Mouse (Mus musculus) hindbrain, embryonic 15.5 days (tissue): ENCODE data around the gene Apon. TPM values are rescaled to one million over a fixed set of nuclear protein-coding genes. Genes with fewer than 3 reads are reported as not detected.
"Not testable (repeated sequence)": the region's sequence is repeated elsewhere in the genome, so short reads cannot be mapped to it uniquely, and the experiment has no call there.

ENCODE experiments used
- ATAC-seq: fragments of 200-750 bp; cut with Nextera tagmentation; 2 replicates; pipeline ENCODE4 v1.8.0; 2017; ENCODE audit warnings: low read depth, moderate number of reproducible peaks, moderate TSS enrichment; ENCODE audit not compliant: low FRiP score
- H3K27ac ChIP-seq: fragments of 300-500 bp; sonication (generic); replicated peaks from 2 replicates; pipeline ENCODE4 v1.5.1; 2015; ENCODE audit warnings: mild to moderate bottlenecking, inconsistent platforms
- H3K27me3 ChIP-seq: fragments of 300-500 bp; sonication (generic); 2 replicates; pipeline ENCODE4 v1.6.1; 2015; ENCODE audit warnings: control low read depth, inconsistent platforms
- H3K36me3 ChIP-seq: fragments of 300-500 bp; sonication (generic); 2 replicates; pipeline ENCODE4 v1.6.1; 2015; ENCODE audit warnings: control low read depth, inconsistent platforms
- H3K4me1 ChIP-seq: fragments of 300-500 bp; sonication (generic); replicated peaks from 2 replicates; pipeline ENCODE4 v1.6.1; 2015; ENCODE audit warnings: control low read depth, inconsistent platforms
- H3K4me2 ChIP-seq: fragments of 300-500 bp; sonication (generic); 2 replicates; pipeline ENCODE4 v1.6.1; 2015; ENCODE audit warnings: moderate library complexity, mild to moderate bottlenecking, inconsistent platforms
- H3K4me3 ChIP-seq: fragments of 300-500 bp; sonication (generic); 2 replicates; pipeline ENCODE4 v1.5.1; 2015; ENCODE audit warnings: mild to moderate bottlenecking, inconsistent platforms
- H3K9ac ChIP-seq: fragments of 300-500 bp; sonication (generic); 2 replicates; pipeline ENCODE4 v1.6.1; 2015; ENCODE audit warnings: inconsistent platforms
- H3K9me3 ChIP-seq: fragments of 300-500 bp; sonication (generic); 2 replicates; pipeline ENCODE4 v1.6.1; 2016; ENCODE audit warnings: control low read depth, inconsistent platforms
- WGBS: fragments of 180-500 bp; shearing (Covaris S2); methylation state at CpG from one replicate; pipeline ENCODE4 v1.1.7; 2015; 5-methylcytosine and 5-hydroxymethylcytosine counted together
- polyA plus RNA-seq: library from polyadenylated mRNA; unstranded; fragments of >200 nt; fragmentation: Nextera tagmentation; extraction: Ambion mirVana; gene quantifications from 2 replicates; pipeline ENCODE4 v1.2.1, GENCODE M21; 2015

Gene Apon
- polyA plus RNA-seq, 1 experiment from 2014 or later: 0.14 TPM

DNA sequence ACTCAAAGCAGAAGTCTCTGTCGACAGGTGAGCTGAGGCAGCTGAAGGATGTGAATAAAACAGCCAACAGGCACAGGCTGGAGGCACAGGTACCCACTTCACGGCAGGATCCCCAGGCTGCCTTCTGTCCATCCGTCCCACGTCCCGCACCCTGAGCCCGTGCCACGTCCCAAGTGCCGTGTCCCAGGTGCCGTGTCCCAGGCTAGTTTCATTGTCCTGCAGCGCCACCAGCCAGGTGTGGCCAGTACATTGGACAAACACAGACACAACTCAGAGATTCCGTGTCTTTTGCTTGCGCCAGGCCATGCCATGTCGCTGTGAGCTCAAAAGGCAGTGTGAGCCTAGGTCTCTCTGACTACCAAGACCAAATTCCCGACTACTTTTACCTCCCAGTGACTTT, 27.8 kb downstream of the Apon start:
- Histone ChIP-seq H3K27ac (no peak overlapping the region), H3K4me1 (no peaks in the 10 kb centered on the region), H3K27me3 (no peaks in the 10 kb centered on the region), H3K4me2 (no peak overlapping the region), H3K36me3 (peaks cover 53% of the 10 kb centered on the region), H3K9me3 (no peaks in the 10 kb centered on the region), H3K4me3 (no peak overlapping the region), H3K9ac (no peak overlapping the region)
- WGBS: 96% methylated on average over 14 of the region's 14 CpGs
- ATAC-seq: no peak

DNA sequence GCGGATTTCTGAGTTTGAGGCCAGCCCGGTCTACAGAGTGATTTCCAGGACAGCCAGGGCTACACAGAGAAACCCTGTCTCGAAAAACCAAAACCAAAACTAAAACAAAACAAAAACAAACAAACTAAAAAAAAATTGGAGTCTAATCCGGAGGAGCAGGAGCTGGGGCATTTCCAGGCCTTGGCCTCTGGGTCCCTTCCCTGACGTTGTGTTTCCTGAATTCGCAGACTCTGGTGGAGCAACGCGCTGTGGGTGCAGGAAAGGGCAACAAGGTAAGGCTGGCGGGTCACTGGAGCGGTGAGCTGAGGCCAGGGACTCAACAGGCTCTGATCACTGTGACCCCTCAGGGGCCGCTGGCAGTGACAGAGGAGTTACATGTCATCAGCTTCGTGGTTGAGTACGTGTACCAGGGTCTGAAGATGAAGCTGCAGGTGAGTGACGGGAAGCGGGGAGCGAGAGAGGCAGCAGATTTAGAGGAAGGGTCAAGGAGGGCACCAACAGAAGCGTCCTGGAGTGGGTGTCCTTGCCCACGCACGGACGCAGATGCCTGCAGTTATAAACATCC, 29.1 kb downstream of the Apon start:
- no peaks in the 10 kb centered on the region for H3K9me3 ChIP-seq
- WGBS: 88% methylated on average over 20 of the region's 20 CpGs
- no peak overlapping the region for H3K9ac ChIP-seq
- H3K4me1 ChIP-seq: no peaks in the 10 kb centered on the region
- H3K4me3 ChIP-seq: no peak overlapping the region
- H3K36me3 ChIP-seq: peaks cover 48% of the 10 kb centered on the region
- no peak overlapping the region for H3K27ac ChIP-seq
- H3K4me2 ChIP-seq: no peak overlapping the region
- ATAC-seq: no peak
- H3K27me3 ChIP-seq: no peaks in the 10 kb centered on the region

DNA sequence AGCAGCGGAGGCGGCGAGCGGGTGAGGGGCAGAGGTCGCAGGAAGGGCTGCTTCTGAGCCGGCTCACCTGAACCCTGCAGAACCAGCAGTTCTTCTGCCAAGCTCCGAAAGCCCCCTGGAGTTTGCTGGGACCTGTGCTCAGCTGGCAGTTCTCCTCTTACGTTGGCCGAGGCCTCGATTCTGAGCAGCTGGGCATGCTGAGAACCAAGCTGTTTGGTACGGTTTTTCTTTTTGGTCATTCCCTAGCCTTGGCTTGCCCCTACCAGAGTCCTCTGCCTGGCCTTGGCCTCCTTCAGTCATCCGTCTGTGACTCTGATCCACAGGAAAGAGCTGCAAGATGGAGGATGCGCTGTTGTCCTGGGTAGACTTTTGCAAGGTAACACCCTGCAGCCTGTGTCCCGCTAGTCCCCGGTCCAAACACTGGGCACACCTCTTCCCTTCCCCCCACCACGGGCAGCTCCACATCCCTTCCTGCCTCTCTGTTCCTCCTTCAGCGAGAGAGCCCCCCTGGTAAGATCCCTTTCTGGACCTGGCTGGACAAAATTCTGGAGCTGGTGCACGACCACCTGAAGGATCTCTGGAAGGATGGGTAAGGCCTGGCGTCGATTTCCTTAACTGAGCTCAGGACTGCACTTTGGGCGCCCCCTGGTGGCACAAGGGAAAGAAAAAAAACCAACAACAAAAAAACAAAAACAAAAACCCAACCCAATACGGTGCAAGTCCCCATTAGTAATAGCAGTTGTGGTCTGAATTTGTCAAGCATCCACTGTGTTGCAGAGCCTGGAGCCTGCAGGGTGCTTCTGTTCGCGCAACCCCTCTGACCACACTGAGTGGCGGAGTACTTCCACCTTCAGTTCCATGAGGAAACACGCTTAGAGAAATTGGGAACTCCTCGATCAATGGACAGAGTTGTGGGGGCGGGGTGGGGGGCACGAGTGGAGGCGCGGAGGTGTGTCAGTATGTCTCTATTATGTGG, 30.0 kb downstream of the Apon start:
- no peaks in the 10 kb centered on the region for H3K9me3 ChIP-seq
- peaks cover 44% of the 10 kb centered on the region for H3K36me3 ChIP-seq
- no peak overlapping the region for H3K4me2 ChIP-seq
- H3K27me3 ChIP-seq: no peaks in the 10 kb centered on the region
- ATAC-seq: peak; percentile 47; the same call in 1 of the 2 replicates
- 63% methylated on average over 31 of the region's 31 CpGs for WGBS
- H3K9ac ChIP-seq: no peak overlapping the region
- H3K4me1 ChIP-seq: no peaks in the 10 kb centered on the region
- 0 out of 2 replicates have a peak overlapping the region, but pooled peaks have one; percentile 42 for H3K27ac ChIP-seq
- no peak overlapping the region for H3K4me3 ChIP-seq

DNA sequence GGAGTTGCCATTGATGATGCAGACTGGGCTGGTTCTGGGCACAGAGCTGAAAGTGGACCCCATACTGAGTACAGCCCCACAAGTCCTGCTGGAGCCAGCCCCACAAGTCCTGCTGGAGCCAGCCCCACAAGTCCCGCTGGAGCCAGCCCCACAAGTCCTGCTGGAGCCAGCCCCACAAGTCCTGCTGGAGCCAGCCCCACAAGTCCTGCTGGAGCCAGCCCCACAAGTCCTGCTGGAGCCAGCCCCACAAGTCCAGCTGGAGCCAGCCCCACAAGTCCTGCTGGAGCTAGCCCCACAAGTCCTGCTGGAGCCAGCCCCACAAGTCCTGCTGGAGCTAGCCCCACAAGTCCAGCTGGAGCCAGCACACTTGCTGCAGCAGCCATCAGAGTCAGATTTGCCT, 36.7 kb downstream of the Apon start:
- peaks cover 30% of the 10 kb centered on the region for H3K36me3 ChIP-seq
- 86% methylated on average over 1 of the region's 1 CpGs for WGBS

DNA sequence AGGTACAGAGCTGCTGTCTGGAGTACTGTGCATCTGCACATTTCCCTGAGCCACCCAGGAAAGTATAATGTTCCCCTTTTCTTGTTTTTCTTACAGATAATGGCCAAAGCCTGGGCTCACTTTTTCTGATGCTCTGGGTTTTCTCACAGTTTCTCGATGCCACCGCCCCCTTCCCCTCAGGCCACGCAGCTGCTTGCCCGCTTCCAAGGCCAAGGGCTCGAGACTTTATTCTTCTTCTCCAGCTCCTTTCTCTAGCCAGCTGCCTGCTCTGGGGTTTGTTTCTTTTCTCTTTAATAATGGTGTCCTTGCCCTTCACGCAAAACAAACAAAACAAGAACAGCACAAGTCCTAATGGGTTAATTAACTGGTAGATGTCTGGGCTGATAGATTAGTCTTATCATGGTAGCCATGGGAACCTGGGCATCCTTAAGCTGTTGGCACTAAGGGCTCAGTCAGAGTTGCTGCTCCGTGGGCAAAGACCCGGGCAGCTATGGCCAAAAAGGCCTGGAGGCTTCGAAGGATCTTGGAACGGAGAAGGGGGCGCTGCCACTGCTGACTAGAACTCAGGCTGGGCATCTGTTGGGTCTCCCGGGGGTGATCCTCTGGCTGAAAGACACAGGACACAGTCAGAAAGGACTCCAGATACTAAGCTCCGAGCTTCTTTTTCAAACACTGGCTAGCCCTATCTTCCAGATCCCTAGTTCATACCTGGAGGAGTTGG, 42.6 kb downstream of the Apon start:
- H3K36me3 ChIP-seq: peaks cover 11% of the 10 kb centered on the region
- H3K4me3 ChIP-seq: no peak overlapping the region
- WGBS: 57% methylated on average over 13 of the region's 13 CpGs
- no peak for ATAC-seq
- peak overlapping the region; percentile 13; the same call in 1 of the 2 replicates for H3K27ac ChIP-seq
- H3K4me1 ChIP-seq: 0 out of 2 replicates have a peak, but pooled peaks cover 4% of the 10 kb centered on the region
- no peaks in the 10 kb centered on the region for H3K9me3 ChIP-seq
- no peak overlapping the region for H3K4me2 ChIP-seq
- H3K9ac ChIP-seq: no peak overlapping the region
- H3K27me3 ChIP-seq: no peaks in the 10 kb centered on the region

More for the DNA sequence above, 36.7 kb downstream of the Apon start:
- not testable (repeated sequence) for H3K9me3 ChIP-seq, H3K9ac ChIP-seq, H3K4me1 ChIP-seq, H3K27ac ChIP-seq, ATAC-seq, H3K27me3 ChIP-seq, H3K4me3 ChIP-seq, H3K4me2 ChIP-seq

DNA sequence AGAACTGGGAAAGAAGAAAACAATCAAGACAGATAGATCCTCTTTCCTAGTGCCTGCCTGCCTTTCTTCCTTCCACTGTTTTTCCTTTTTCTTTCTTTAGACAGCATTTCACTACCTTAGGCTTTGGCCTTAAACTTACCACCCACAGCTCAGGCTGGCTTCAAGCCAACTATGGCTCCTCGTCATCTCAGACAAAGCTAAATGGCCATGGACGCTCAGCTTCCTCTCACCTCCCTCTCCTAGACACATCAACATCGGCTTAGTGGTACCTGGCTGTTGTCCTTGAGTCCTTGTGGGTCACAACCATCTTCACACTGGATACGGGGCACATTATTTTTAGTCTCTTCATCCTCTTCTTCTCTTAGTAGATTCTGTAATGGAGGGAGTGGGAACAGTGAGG, 43.3 kb downstream of the Apon start:
- H3K36me3 ChIP-seq: peaks cover 7% of the 10 kb centered on the region; the same call in 1 of the 2 replicates
- H3K4me2 ChIP-seq: no peak overlapping the region
- H3K9me3 ChIP-seq: no peaks in the 10 kb centered on the region
- 64% methylated on average over 4 of the region's 4 CpGs for WGBS
- H3K27ac ChIP-seq: no peak overlapping the region
- H3K4me3 ChIP-seq: no peak overlapping the region
- H3K9ac ChIP-seq: no peak overlapping the region
- no peaks in the 10 kb centered on the region for H3K27me3 ChIP-seq
- ATAC-seq: no peak
- peaks cover 6% of the 10 kb centered on the region for H3K4me1 ChIP-seq

DNA sequence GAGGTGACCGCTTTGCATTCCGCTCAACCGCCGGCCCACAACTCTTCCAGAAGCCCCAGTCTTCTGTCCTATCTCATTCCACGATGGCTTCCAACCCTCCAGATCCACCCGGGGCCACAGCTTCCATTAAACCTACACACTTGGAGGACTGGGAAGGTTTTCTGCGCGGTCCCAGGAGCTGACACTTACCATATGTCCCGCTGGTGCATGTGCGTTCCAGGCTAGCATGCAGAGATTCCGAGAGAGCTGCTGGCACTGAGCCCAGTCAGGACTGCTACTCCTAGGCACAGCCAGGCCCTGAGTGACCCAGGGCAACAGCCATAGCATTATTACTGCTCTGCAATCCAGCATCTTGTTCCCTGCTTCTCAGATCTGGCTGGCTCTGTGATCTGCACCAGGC, 43.7 kb downstream of the Apon start:
- WGBS: 67% methylated on average over 11 of the region's 11 CpGs
- ATAC-seq: 0 out of 2 replicates have a peak, but pooled peaks have one; percentile 28
- Histone ChIP-seq H3K4me2 (no peak overlapping the region), H3K9me3 (no peaks in the 10 kb centered on the region), H3K4me1 (peaks cover 10% of the 10 kb centered on the region), H3K27me3 (no peaks in the 10 kb centered on the region), H3K9ac (no peak overlapping the region), H3K4me3 (no peak overlapping the region), H3K36me3 (peaks cover 3% of the 10 kb centered on the region; the same call in 1 of the 2 replicates), H3K27ac (no peak overlapping the region)

DNA sequence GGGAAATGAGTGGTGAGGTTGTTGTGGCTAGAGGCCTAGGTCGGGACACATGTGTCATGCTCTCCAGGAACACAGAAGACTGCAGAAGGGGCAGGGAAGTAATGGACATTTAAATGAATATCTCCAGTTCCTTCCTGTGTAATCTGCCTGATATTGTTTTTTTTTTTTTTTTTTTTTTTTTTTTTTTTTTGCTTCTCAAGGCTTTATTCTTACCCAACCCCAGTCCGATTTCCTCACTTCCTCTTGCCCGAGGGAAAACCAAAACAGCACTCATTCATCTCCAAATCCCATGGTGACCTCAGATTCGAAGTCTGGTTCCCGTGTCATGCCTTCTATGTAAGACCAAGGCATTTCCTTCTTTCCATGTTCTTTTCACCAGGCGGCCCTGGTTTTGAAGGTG, 44.3 kb downstream of the Apon start:
- Histone ChIP-seq H3K9ac (no peak overlapping the region), H3K36me3 (no peaks in the 10 kb centered on the region), H3K4me3 (no peak overlapping the region), H3K4me2 (no peak overlapping the region), H3K9me3 (no peaks in the 10 kb centered on the region), H3K27ac (no peak overlapping the region), H3K4me1 (peaks cover 12% of the 10 kb centered on the region), H3K27me3 (no peaks in the 10 kb centered on the region)
- 78% methylated on average over 6 of the region's 6 CpGs for WGBS
- no peak for ATAC-seq

DNA sequence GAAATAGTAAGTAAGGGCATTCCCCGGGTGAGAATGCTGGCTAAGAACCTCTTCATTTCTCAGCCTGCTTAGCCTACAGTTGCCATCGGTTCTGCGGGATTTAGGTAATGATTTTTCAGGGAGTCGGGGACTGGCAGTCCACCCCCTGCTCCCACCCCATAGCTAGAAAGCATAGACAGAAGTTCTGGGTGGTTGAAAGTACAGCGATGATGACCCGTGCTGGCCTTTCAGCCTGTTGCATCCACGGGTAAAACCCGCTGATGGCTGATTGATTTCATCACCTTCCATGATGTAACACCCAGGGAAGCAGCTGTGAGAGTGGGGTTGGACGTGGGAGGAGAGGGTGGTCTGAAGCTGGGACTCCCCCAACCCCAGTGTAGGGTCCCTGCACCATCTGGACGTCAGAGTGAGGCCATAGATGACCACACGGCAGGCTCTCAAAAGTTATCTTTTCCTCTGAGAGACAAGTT, 44.8 kb downstream of the Apon start, which contains the start of gene Il23a:
TSS of gene Il23a (minus strand) at position 51 of the 470 bp plus-strand sequence.
- no peak for ATAC-seq
- no peaks in the 10 kb centered on the region for H3K36me3 ChIP-seq
- H3K9me3 ChIP-seq: no peaks in the 10 kb centered on the region
- H3K4me3 ChIP-seq: no peak within 1 kb of the TSS
- H3K27ac ChIP-seq: no peak within 1 kb of the TSS
- H3K4me2 ChIP-seq: no peak within 1 kb of the TSS
- 84% methylated on average over 11 of the region's 11 CpGs for whole genome bisulfite sequencing
- peaks cover 13% of the 10 kb centered on the region for H3K4me1 ChIP-seq
- H3K27me3 ChIP-seq: no peaks in the 10 kb centered on the region
- H3K9ac ChIP-seq: no peak within 1 kb of the TSS

DNA sequence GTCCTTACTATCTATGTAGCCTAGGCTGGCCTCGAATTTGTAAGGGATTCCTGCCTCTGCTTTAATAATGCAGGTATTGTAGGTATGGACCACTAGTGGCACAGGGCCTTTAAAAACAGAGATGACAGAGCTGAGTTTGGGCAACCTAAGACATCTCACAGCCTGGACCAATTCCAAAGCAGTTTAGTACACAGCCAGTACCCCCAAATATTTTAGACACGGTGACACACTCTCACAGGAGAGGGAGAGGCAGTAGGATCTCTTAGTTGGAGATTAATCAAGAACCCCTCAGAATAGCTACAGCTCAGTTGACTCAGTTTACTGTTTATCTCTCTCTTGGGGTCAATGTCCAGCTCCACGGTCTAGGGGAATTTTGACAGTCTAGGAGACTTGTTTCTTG, 48.5 kb downstream of the Apon start:
- 46% methylated on average over 3 of the region's 3 CpGs for WGBS

DNA sequence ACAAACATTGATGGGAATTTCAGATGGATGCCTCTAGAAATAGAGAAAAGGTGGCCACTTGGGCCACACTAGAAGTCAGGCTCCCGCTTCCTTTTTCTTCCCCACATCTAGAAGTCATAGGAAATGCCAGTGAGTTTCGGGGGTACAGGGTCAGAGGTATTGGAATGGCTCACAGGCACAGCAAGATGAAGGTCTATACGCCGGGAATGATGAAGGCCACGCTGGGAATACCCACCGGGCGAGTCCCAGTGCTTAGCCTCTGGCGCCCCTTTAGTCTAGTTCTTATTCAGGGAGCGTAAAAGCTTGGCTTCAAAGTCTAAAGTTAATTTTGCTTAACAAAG, 48.9 kb downstream of the Apon start:
- peak overlapping the region; percentile 98 for H3K27ac ChIP-seq
- H3K36me3 ChIP-seq: no peaks in the 10 kb centered on the region
- no peaks in the 10 kb centered on the region for H3K27me3 ChIP-seq
- peak; percentile 59 for ATAC-seq
- H3K4me3 ChIP-seq: peak overlapping the region; percentile 63
- peak overlapping the region; percentile 75 for H3K4me2 ChIP-seq
- 1% methylated on average over 9 of the region's 9 CpGs for WGBS
- H3K4me1 ChIP-seq: peaks cover 18% of the 10 kb centered on the region
- H3K9me3 ChIP-seq: no peaks in the 10 kb centered on the region
- H3K9ac ChIP-seq: peak overlapping the region; percentile 94

More for the DNA sequence above, 48.5 kb downstream of the Apon start:
- ATAC-seq: no peak
- H3K9me3 ChIP-seq: no peaks in the 10 kb centered on the region
- H3K4me2 ChIP-seq: peak overlapping the region; percentile 75
- peak overlapping the region; percentile 98 for H3K27ac ChIP-seq
- peak overlapping the region; percentile 94 for H3K9ac ChIP-seq
- H3K27me3 ChIP-seq: no peaks in the 10 kb centered on the region
- H3K4me3 ChIP-seq: peak overlapping the region; percentile 63
- H3K4me1 ChIP-seq: peaks cover 18% of the 10 kb centered on the region
- no peaks in the 10 kb centered on the region for H3K36me3 ChIP-seq
